Mouse (Mus musculus): Measurements from ENCODE around the gene Itih2.

- TF ChIP-seq CTCF (IDR thresholded peaks at IDR 0.05 in 2 of 3, conservative IDR thresholded peaks at IDR 0.05 in 1 of 3; ENCODE audit: control insufficient read depth in 1 of 3, insufficient read depth in 1 of 3, low read depth in 2 of 3, low read length in 3 of 3, poor library complexity in 1 of 3, severe bottlenecking in 1 of 3) (no peak), USF1 (IDR thresholded peaks at IDR 0.05; ENCODE audit: low read depth, low read length) (no peak)
These were observed 11.9 kb downstream of the Itih2 start for GRCm38 (mm10) chr2:10119276-10119675.

Measured in MEL (cell line).